Mouse (Mus musculus) lung, postnatal 4 days (tissue): ENCODE data around the gene Omt2b.
"Not testable (repeated sequence)": the region's sequence is repeated elsewhere in the genome, so short reads cannot be mapped to it uniquely, and the experiment has no call there.

Experiments
- DNase-seq, 2 experiments: peaks; one replicate each; pipeline ENCODE4 v3.0.0; 2021

Gene Omt2b

GRCm38 (mm10) chr9:78327289-78327688 is at the start of gene Omt2b:
Gene Omt2b, plus strand, starts transcription at chr9:78327589.
- DNase-seq, result not testable (repeated sequence)

GRCm38 (mm10) chr9:78282002-78282711 is 45.2 kb upstream of the Omt2b start:
- not testable (repeated sequence) for DNase-seq

- DNase-seq, result not testable (repeated sequence)
These were observed 38.3 kb upstream of the Omt2b start for GRCm38 (mm10) chr9:78289063-78289462.

GRCm38 (mm10) chr9:78289723-78290122 is 37.7 kb upstream of the Omt2b start, which contains the start of gene Gm10639:
Gene Gm10639, plus strand, starts transcription at chr9:78289923.
- not testable (repeated sequence) for DNase-seq

GRCm38 (mm10) chr9:78292462-78292861 is 34.9 kb upstream of the Omt2b start:
- DNase-seq, result not testable (repeated sequence)

- DNase-seq, result not testable (repeated sequence)
These were observed 33.7 kb upstream of the Omt2b start for GRCm38 (mm10) chr9:78293683-78294082.

GRCm38 (mm10) chr9:78294781-78295180 is 32.6 kb upstream of the Omt2b start:
- not testable (repeated sequence) for DNase-seq

GRCm38 (mm10) chr9:78296089-78296488 is 31.3 kb upstream of the Omt2b start:
- peak in 1 of 2 experiments; percentile 35 for DNase-seq

GRCm38 (mm10) chr9:78298232-78298631 is 29.2 kb upstream of the Omt2b start:
- DNase-seq, result no peak

- not testable (repeated sequence) for DNase-seq
These were observed 28.2 kb upstream of the Omt2b start for GRCm38 (mm10) chr9:78299143-78299542.

GRCm38 (mm10) chr9:78308122-78308521 is 19.3 kb upstream of the Omt2b start:
- DNase-seq, result not testable (repeated sequence)

GRCm38 (mm10) chr9:78314696-78315095 is 12.7 kb upstream of the Omt2b start, which contains the start of gene Omt2a:
Gene Omt2a, minus strand, starts transcription at chr9:78314796.
- no peak for DNase-seq

GRCm38 (mm10) chr9:78319499-78319898 is 7.9 kb upstream of the Omt2b start:
- no peak for DNase-seq

GRCm38 (mm10) chr9:78337050-78337449 is 9.7 kb downstream of the Omt2b start:
- not testable (repeated sequence) for DNase-seq

GRCm38 (mm10) chr9:78340324-78340723 is 12.9 kb downstream of the Omt2b start:
- peak; percentile 26 to 44 for DNase-seq

GRCm38 (mm10) chr9:78342494-78342893 is 15.1 kb downstream of the Omt2b start:
- not testable (repeated sequence) for DNase-seq

GRCm38 (mm10) chr9:78343055-78343454 is 15.7 kb downstream of the Omt2b start:
- not testable (repeated sequence) for DNase-seq

- DNase-seq, result not testable (repeated sequence)
These were observed 17.8 kb downstream of the Omt2b start for GRCm38 (mm10) chr9:78345235-78345634.

- no peak for DNase-seq
These were observed 19.6 kb downstream of the Omt2b start for GRCm38 (mm10) chr9:78347004-78347403.

GRCm38 (mm10) chr9:78348206-78349004 is 21.0 kb downstream of the Omt2b start:
- not testable (repeated sequence) for DNase-seq

- DNase-seq, result not testable (repeated sequence)
These were observed 21.8 kb downstream of the Omt2b start for GRCm38 (mm10) chr9:78349141-78349540.

GRCm38 (mm10) chr9:78350007-78350406 is 22.6 kb downstream of the Omt2b start:
- not testable (repeated sequence) for DNase-seq

- DNase-seq, result no peak
These were observed 24.3 kb downstream of the Omt2b start for GRCm38 (mm10) chr9:78351504-78352220.
